Mouse (Mus musculus) spleen, postnatal 10 days (tissue): ENCODE results near the gene Tcl1b5.

ENCODE experiments used
- DNase-seq, 2 experiments: peaks; one replicate each; pipeline ENCODE4 v3.0.0; 2021 to 2022; ENCODE audit warnings: low spot score in 2 of 2

Gene Tcl1b5

DNA sequence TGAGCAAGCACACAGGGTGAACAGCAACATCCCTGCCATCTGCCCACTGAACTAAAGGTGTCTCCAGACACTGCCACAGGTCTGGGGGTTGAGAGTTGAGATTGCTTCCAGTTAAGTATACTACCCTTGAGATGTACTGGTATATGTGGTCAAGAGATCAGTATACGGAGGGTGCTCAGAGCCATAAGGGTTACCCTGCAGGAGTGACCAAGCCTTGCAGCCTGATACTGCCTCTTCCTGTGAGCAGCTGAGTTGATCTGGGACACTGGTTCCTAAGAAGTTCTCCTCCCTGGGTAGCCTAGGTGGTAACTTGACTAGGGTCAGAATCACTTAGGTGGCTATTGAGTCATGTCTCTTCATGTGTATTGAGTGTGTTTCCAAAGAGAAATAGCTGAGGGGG, 32.3 kb downstream of the Tcl1b5 start:
- DNase-seq: no peak

DNA sequence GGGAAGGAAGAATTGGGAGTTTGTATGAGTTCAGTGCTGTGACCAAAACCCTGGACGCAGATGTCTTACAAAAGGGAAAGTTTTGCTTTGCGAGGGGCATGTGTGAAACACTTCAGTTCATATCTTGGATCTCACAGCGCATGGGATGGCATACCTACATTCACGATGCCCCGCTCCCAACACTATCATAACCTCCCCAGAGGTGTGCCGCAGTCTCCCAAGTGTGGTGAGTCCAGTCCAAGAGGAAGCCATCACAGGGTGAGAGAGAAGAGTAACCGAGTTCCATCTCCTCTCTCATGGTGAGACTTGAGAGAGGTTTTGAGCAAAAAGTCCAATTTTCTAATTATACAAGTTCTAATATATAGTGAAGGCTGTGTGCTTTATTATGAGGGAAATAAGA, 33.1 kb downstream of the Tcl1b5 start:
- no peak for DNase-seq

DNA sequence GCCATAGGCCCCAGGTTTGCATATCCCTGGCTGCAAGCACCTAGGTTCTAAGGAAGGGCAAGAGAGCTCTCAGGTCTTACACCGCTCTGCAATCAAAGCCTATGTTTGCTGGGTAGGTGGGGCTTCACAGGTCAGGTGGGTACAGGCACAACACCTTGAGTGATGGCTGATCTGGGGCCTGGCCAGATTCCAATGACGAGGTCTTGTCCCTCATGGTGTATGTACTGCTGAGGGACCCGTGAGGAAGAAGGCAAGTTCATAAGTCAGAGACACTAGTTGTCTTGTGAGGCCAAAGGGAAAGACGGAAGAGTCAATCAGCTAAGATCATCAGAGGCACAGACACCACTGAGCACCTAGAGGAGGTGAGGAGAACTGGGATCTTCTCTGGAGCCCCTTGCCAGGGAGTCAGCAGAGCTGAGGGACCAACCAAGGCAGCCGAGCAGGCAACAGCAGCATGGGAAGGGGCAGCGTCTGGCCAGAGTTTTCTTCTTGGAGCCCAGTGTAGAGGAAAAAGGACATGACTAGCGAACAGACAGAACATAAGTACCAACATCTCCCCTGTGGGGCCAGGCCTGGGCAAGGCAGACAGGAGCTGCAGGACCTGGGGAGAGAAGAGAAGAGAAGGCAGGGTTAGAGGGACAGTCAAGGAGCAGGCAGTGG, 41.1 kb downstream of the Tcl1b5 start:
- no peak for DNase-seq

DNA sequence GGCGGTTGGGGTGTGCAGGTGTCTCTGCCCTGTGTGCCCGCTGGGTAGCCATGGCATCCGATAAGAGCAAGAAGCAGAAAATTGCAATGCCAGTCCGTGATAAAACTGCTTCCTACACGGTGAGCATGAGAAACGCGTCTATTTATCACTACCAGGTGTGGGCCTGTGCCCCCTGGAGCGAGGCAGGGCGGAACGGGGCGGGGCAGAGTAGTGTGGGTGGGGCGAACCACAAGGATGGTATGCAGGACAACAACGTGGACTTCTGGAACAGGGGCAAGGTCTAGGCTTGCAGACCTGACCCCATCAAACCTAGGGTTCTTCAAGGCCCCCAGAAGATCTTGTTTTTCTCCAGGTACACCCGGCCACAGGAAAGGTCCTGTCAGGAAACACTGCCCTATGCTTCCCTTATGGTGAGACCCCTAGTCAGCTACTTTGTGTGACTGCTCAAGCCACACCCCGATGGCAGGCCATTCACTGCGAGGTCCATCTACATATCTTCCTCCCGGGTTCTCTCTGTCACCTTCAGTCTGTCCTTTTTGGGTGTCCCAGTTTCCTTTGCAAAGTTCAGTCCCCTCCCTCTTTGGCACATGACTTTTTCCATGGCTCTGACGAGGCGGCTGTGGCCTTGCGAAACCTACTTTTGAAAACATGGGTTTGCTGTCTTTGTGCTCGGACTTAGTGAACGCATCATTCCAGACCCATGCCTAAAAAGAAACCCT, 46.6 kb downstream of the Tcl1b5 start, which contains the start of gene Tcl1:
TSS of gene Tcl1 (minus strand) at position 193 of the 719 bp plus-strand sequence.
- DNase-seq: no peak

DNA sequence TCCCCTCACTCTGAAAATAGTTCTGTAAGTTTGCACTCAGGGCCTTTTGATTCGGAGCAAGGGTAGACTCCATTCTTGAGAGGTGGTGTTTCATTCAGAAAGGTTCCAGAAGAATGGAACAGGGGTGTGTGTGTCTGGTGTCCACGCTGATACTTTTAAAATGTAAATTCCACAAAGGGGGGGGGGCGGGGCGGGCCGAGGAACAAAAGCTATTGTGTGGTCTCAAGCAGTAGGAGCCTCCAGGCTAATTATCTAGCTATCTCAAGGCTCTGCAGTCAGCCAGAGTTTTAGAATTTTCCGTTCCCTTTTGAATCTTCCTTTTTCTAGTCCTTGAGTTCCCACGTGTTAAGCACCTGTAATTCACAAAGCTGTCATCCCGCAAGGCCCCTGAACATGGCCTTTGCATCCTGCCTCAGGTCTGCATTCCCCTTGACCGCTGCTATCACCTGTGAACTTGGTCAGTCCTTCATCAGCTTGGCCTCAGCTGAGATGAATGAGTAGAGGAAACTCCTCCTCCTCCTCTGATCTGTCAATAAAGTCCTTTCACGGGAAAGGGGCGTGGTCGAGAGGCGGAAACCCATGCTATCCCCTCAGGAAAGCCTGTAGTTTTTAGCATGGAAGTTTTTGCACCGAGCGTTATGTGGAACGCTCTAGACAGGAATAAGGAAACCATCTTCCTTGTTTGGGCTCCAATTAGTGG, 48.6 kb downstream of the Tcl1b5 start:
- no peak for DNase-seq
